Mouse (Mus musculus): Measurements from ENCODE around the gene Col5a1.

The Col5a1 gene

GRCm38 (mm10) chr2:27918106-27918505 is 31.9 kb downstream of the Col5a1 start:
- DNase-seq (ENCODE audit: low read depth in 1 of 2, low spot score in 2 of 2), result no peak

DNA sequence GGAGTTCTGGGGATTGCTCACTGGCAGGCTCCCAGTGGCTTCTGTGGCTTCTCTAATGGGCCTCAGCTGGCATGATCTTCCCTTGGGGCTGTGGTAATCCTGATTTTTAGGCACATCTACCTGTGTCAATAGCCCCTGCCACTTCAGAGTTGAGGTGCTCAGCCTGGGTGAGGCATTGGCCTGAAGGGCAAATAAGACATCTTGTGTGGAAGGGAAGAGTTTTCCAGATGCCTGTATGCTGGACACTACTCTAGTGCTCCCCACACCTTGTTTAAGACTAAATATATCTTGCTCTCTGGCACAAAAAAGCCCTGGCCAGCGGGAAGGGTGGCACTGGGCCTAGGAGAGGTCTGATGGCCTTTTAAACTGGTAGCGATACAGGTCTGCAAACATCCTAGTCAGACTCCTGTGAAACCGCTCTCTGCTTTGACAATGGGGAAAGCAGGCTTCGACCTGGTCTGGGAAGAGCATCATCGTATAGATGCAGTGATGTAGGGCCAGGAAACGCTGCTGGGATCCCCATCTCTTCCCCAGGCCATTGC is 33.2 kb downstream of the Col5a1 start:
- DNase-seq (ENCODE audit: low read depth in 1 of 2, low spot score in 2 of 2), result no peak

DNA sequence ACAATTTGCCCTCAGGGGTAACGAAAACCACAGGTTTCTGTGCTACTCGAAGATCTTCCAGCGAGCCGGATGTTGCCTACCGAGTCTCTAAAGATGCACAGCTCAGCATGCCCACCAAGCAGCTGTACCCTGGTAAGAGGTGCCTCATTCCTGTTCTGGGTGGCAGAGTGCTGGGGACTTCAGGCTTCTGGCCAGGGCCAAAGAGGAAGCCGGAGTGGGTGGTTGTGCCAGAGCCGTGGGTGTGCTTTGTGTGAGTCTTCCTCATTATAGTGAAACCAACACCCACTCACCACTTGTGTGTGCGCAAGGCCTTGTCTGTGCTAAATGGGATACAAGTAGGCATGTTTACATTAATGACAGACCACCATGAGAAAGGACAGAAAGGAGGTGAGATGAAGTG is 35.8 kb downstream of the Col5a1 start:
- no peak for DNase-seq (ENCODE audit: low read depth in 1 of 2, low spot score in 2 of 2)

GRCm38 (mm10) chr2:27923718-27924117 is 37.5 kb downstream of the Col5a1 start:
- DNase-seq (ENCODE audit: low read depth in 1 of 2, low spot score in 2 of 2), result no peak

GRCm38 (mm10) chr2:27924463-27924862 is 38.2 kb downstream of the Col5a1 start:
- DNase-seq (ENCODE audit: low read depth in 1 of 2, low spot score in 2 of 2), result no peak

DNA sequence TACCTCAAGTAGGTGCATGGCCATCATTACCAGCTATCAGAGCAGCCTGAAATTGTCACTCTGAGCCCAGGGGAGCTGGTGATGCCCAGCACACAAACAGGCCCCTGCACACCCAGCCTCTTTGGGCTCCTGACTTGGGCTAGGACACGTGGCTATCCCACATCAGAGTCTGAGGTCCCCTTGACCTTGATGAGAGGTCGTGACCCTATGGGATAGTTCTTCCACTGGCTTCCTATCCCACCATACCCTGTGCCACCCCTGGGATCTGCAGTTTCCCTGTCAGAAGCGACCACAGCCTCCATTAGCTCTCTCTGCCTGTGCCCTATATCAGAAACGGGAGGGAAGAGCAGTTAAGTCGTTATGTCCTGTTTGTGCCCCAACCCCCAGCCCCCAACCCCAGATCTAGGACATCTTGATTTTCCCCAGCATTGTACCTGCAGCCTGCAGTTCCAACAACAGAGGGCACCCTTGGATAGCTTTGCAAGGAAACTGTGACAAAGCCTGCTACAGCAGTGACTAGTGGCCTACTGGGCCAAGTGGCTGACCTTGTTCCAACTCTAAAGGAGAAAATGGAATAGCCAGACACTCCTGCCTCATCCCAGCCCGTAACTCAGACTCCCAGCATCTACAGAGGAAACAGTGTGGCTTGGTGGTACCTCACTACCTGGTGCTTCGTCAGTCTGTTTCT is 40.4 kb downstream of the Col5a1 start:
- no peak for DNase-seq (ENCODE audit: low read depth in 1 of 2, low spot score in 2 of 2)

DNA sequence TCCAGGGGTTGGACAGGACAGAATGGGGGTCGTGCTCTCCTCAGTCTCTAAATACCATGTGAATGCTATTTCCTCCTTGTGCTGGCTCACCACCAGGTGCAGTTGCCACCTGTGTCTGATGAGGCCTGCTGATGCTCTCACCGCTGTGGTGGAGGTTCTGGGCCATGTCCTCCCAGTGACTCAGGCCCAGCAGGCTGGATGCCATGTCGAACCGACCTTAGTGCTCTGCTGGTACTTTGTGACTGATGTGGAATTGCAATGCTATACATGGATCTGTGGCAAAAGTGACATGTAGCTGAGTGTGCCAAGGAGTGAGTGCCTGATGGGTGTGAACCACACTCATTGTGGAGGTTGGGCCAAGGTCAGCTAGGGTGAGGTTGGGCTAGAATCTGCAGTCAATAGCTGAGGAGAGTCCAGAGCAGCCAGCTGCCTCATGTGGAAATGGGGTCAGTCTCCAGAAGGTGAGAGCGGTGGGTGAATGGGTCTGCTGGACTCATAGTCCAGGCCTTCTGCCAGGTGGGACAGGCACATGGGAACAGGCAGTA is 44.3 kb downstream of the Col5a1 start:
- no peak for DNase-seq (ENCODE audit: low read depth in 1 of 2, low spot score in 2 of 2)

GRCm38 (mm10) chr2:27931130-27931529 is 44.9 kb downstream of the Col5a1 start:
- no peak for DNase-seq (ENCODE audit: low read depth in 1 of 2, low spot score in 2 of 2)

GRCm38 (mm10) chr2:27931971-27932370 is 45.7 kb downstream of the Col5a1 start:
- no peak for DNase-seq (ENCODE audit: low read depth in 1 of 2, low spot score in 2 of 2)

GRCm38 (mm10) chr2:27934269-27934668 is 48.0 kb downstream of the Col5a1 start:
- DNase-seq (ENCODE audit: low read depth in 1 of 2, low spot score in 2 of 2), result no peak

DNA sequence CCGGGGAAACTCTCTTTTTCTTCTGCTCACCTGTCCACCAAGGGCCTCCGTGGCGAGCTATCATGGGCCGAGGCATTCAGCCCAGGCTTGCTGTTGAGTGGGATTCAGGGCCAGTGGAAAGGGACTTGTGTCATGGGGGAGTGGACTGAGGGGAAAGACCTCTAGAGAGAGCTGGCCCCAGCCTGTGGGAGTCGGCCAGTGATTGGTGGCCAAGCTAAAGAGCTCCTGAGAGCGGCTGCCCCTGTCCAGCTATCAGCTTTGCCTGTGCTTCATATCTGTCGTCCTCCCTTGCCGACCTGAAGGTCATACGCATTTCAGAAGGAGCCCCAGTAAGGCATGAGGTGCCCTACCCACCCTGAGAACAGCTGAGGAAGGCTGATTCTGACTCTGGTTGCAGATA is 48.6 kb downstream of the Col5a1 start:
- DNase-seq (ENCODE audit: low read depth in 1 of 2, low spot score in 2 of 2), result no peak

DNA sequence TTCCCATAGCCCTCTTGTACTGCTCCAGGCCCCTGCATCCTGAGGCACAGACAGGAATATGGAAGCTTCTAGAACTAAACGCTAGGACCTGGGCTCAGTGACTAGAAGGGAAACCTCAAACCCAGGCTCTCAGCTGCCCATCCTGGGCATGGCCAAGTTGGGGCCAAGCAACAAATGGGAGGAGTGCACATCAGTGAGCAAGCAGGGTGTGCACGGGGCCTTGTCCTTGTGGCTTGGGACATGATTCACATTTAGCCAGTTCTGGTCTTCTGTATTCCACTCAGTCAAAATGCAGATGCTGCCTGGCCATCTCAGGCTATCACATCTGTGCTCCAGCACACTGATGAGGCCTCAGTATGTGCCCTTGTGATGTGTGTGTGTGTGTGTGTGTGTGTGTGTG is 49.2 kb downstream of the Col5a1 start:
- no peak for DNase-seq (ENCODE audit: low read depth in 1 of 2, low spot score in 2 of 2)

DNA sequence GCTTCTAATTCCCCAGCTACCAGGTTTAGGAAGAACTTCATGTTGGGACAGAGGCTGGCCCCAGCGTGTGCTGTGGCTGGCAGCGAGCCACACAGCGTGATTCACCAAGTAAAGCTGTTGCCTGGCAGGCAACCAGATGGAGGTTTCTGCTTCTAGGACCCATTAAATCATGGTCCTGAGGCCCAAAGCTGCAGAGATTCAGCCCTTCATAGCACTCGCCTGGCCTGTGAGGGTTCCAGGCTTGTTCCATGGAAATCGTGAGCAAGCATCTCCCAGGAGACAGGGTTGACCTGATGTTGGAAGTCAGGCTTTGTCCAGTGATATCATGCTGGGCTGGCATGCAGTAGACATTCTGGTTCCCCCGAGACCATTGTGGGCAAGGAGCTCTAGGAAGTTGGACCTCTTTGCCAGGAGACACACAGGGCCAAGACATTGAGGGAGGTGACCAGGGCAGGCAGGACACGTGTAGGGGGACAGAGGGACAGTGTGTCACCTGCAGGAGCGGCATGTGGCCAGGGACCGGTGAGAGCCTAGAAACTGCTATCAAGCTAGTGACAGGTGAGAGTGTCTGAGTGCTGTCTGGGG is 50.5 kb downstream of the Col5a1 start:
- no peak for DNase-seq (ENCODE audit: low read depth in 1 of 2, low spot score in 2 of 2)

DNA sequence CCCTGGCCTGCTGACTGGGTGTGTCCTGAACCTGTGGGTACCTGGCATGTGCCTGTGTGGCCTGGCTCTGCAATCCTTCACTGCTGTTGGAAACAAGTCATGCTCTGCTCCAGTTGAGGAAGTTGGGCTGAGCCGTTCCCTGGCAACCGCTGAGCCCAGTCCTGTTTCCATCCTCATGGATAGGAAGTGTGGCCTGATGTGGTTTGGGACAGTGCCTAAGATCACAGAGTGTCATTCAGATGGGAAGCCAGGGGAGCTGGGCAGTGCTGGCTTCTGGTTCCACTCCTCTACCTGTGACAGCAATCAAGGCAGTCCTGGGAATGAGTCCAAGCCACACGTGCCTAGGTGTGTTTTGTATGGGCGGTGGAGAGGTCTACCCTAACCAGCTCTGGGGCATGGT is 53.2 kb downstream of the Col5a1 start:
- DNase-seq (ENCODE audit: low read depth in 1 of 2, low spot score in 2 of 2), result no peak

DNA sequence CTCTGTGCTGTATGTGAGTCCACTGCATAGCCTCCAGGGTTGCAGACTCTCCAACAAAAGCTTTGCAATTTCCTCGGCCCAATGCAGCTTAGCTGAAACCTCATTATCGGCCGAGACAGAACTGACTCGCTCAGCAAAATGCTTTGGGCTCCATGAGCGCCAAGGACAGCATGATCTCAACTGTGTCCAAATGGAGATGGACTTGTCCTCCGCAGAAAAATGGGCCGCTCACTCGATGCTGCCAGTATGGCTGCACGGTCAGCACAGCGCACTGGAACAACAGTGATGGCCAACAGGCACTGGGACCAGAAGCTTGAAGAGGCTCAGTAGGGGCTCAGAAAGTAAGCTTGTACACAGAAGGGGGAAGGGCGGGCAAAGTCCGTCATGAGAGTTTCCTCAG is 53.9 kb downstream of the Col5a1 start:
- DNase-seq (ENCODE audit: low read depth in 1 of 2, low spot score in 2 of 2), result no peak

DNA sequence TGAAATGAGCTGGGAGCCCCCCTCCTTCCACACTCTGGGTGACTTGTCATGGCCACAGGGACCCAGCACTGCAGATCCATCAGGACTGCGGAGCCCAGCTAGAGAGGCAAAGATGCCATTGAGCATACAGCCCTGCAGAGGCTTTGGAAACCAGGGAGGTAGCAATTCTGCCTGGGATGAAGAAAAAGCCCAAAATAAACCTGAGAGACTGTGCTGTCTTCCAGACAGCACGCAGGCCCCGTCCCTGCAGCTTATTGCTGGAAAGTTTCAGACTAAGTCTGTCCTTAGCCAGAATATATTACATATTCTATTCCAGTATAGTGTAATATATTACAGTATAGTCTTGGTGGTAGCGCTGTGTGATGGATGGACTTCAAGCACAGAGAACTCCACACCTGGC is 61.0 kb downstream of the Col5a1 start:
- no peak for DNase-seq (ENCODE audit: low read depth in 1 of 2, low spot score in 2 of 2)

GRCm38 (mm10) chr2:27947917-27948316 is 61.7 kb downstream of the Col5a1 start:
- DNase-seq (ENCODE audit: low read depth in 1 of 2, low spot score in 2 of 2), result no peak

- no peak for DNase-seq (ENCODE audit: low read depth in 1 of 2, low spot score in 2 of 2)
These were observed 67.6 kb downstream of the Col5a1 start for GRCm38 (mm10) chr2:27953866-27954265.

DNA sequence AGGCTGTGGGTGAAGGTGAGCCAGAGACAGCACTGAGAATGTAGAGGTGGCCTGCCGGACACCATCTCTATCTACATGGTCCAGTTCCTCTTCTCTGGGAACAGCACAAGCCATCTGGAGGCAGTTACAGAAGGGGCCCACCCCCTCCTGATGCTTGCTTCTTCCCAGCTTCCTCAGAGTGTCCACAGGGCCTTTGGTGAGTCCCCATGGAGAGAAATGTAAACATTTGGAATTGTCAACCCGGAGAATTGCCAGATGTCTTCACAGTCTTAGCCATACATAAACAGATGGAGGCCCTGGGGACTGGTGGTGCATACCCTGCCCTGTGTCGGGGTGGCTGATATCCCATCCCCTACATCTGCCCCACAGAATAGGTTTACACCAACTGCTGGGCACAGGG is 68.7 kb downstream of the Col5a1 start:
- DNase-seq (ENCODE audit: low read depth in 1 of 2, low spot score in 2 of 2), result no peak

- no peak for DNase-seq (ENCODE audit: low read depth in 1 of 2, low spot score in 2 of 2)
These were observed 70.5 kb downstream of the Col5a1 start for GRCm38 (mm10) chr2:27956751-27957150.

DNA sequence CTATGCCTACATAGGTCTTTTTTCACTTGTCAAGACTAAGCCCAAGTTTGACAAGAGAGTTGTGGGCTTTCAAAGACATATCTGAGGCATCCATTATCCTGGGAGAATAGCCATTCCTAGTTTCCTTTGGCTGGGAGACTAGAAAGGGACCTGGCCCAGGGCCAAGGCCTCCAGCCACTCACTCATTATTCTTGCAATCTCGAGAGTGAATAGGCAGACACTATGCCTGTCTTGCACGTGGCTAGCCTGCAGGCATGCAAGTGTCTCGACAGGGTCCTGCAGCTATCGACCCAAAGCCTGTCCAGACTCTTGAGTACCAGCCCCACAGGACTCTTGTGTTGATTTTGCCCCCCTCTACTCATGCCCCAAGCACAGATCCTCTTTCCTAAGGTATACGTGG is 71.0 kb downstream of the Col5a1 start:
- no peak for DNase-seq (ENCODE audit: low read depth in 1 of 2, low spot score in 2 of 2)

DNA sequence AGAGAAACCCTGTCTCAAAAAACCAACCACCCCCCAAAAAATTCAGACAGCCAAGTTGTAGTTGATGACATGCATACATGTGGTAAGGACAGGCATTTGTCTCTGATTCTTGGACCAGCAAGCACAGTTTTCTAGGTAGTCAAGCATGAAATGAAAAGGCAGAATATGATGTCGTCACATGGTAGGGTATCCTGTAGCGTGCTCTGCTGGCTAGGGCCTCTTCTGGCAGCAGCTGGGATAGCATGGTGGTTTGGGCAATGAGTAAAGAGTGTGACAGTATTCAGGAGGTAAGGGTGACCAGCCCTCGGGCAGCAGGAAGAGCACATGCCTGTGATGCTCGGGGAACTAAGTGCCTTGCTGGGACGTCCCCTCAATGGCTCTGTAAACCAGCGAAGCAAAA is 73.0 kb downstream of the Col5a1 start:
- DNase-seq (ENCODE audit: low read depth in 1 of 2, low spot score in 2 of 2), result no peak

DNA sequence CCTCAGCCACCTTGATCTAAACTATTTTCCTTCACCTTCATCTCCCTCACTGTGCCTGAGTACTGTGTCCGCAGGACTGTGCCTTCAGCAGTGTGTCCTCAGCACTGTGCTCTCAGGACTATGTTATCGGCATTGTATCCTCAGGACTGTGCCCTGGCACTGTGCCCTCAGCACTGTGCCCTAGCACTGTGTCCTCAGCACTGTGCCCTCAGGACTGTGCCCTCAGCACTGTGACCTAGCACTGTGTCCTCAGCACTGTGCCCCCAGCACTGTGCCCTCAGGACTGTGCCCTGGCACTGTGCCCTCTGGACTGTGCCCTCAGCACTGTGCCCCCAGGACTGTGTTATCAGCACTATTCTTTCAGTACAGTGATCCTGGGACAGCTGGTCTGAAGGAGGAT is 75.0 kb downstream of the Col5a1 start:
- no peak for DNase-seq (ENCODE audit: low read depth in 1 of 2, low spot score in 2 of 2)
